Mouse (Mus musculus): ENCODE data around the gene Gpam. TPM values are rescaled to one million over a fixed set of nuclear protein-coding genes. Genes with fewer than 3 reads are reported as not detected.

The Gpam gene
- polyA plus RNA-seq, 1 experiment from 2014 or later = 21.7 TPM

GRCm38 (mm10) chr19:55119541-55119940 lies 7.5 kb downstream of the Gpam start:
- H3K9me3 ChIP-seq = no peaks in the 10 kb centered on the region
- no peaks in the 10 kb centered on the region for H3K27me3 ChIP-seq
- H3K4me1 ChIP-seq (replicated peaks) = peaks cover 32% of the 10 kb centered on the region
- H3K9ac ChIP-seq (replicated peaks) = no peak overlapping the region
- no peak overlapping the region for H3K4me2 ChIP-seq (replicated peaks)
- WGBS = 86% methylated on average over 2 of the region's 2 CpGs
- ATAC-seq = no peak
- no peak overlapping the region for H3K27ac ChIP-seq
- H3K4me3 ChIP-seq (replicated peaks) = no peak overlapping the region
- no peaks in the 10 kb centered on the region for H3K36me3 ChIP-seq

DNA sequence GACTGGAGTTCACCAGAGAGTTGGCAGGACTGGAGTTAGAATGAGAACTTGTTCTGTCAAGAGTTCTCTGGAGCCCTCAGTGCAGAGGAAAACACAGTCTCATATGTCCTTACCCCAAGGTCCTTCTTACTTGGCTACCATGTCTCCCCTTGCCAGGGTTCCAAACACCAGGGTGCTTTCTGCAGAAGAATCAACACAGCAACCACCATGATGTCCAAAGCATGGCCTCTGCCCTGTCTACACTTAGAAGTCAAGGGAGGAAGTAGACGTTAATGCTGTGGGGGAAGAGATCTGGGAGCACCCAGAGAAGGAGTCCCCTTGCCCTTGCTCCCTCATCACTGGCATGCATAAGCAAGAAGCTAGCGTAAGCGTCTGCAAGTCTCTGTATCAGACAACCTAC lies 9.0 kb downstream of the Gpam start:
- peaks cover 23% of the 10 kb centered on the region for H3K4me1 ChIP-seq (replicated peaks)
- H3K4me2 ChIP-seq (replicated peaks) = no peak overlapping the region
- no peaks in the 10 kb centered on the region for H3K36me3 ChIP-seq
- H3K9ac ChIP-seq (replicated peaks) = no peak overlapping the region
- no peak for ATAC-seq
- H3K9me3 ChIP-seq = no peaks in the 10 kb centered on the region
- no peaks in the 10 kb centered on the region for H3K27me3 ChIP-seq
- 98% methylated on average over 3 of the region's 3 CpGs for WGBS
- H3K4me3 ChIP-seq (replicated peaks) = no peak overlapping the region
- no peak overlapping the region for H3K27ac ChIP-seq

- peaks cover 15% of the 10 kb centered on the region for H3K4me1 ChIP-seq (replicated peaks)
- no peaks in the 10 kb centered on the region for H3K27me3 ChIP-seq
- H3K9ac ChIP-seq (replicated peaks) = no peak overlapping the region
- no peak overlapping the region for H3K4me3 ChIP-seq (replicated peaks)
- no peak for ATAC-seq
- no peaks in the 10 kb centered on the region for H3K36me3 ChIP-seq
- H3K4me2 ChIP-seq (replicated peaks) = no peak overlapping the region
- 53% methylated on average over 6 of the region's 6 CpGs for WGBS
- no peak overlapping the region for H3K27ac ChIP-seq
- no peaks in the 10 kb centered on the region for H3K9me3 ChIP-seq
Observed at GRCm38 (mm10) chr19:55117059-55117815, 9.8 kb downstream of the Gpam start.

DNA sequence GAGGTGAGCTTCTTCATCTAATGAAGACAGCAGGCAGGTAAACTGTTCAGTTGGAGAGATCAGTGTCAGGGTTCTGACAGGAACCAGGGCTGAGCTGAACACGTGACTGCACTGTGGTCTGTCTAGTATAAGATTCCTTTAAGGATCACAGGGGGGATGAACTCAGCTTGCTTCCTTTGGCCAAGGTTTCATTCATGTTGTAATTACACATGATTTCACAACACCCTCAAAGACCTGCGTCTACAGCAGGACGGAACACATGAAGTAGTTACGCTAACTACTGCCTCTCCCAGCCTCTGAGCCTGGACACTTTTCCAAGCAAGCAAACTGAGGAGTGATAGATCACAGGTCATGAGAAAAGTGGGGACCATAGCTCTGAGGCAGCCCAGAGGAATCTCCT lies 11.5 kb downstream of the Gpam start:
- Histone ChIP-seq H3K4me2 (replicated peaks) (no peak overlapping the region), H3K4me3 (replicated peaks) (no peak overlapping the region), H3K27me3 (no peaks in the 10 kb centered on the region), H3K9me3 (no peaks in the 10 kb centered on the region), H3K36me3 (no peaks in the 10 kb centered on the region), H3K27ac (no peak overlapping the region), H3K9ac (replicated peaks) (no peak overlapping the region), H3K4me1 (replicated peaks) (peaks cover 6% of the 10 kb centered on the region)
- no peak for ATAC-seq
- 91% methylated on average over 4 of the region's 4 CpGs for WGBS

DNA sequence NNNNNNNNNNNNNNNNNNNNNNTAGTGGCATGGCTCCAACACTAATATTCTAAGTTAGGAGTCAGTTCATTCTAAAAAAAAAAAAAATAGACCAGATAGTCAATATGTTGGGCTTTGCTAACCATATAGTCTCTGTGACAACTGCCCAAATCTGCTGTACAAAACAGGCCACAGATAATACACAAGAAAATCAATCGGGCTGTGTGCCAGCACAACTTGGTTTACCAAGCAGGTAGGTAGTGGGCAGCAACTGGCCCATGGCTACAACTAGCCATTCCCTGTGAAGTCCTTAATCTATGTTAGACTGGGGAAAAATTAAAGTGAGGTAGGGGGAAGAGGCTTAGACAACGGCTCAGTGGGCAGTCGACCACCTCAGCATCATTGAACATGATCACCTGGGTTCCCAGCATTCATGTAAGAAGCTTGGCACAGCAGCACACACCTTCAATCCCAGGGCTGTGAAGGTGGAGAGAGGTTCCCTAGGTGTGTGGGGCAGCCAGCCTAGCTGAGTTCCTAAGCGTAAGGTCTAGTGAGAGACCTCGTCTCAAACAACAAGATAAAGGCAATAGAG lies 12.1 kb downstream of the Gpam start:
- H3K4me2 ChIP-seq (replicated peaks) = no peak overlapping the region
- no peak overlapping the region for H3K4me3 ChIP-seq (replicated peaks)
- no peaks in the 10 kb centered on the region for H3K36me3 ChIP-seq
- no peaks in the 10 kb centered on the region for H3K27me3 ChIP-seq
- no peak overlapping the region for H3K9ac ChIP-seq (replicated peaks)
- no peaks in the 10 kb centered on the region for H3K9me3 ChIP-seq
- no peak for ATAC-seq
- no peak overlapping the region for H3K27ac ChIP-seq
- H3K4me1 ChIP-seq (replicated peaks) = no peaks in the 10 kb centered on the region
- WGBS = 90% methylated on average over 5 of the region's 5 CpGs

GRCm38 (mm10) chr19:55107896-55108295 lies 19.1 kb downstream of the Gpam start:
- Histone ChIP-seq H3K4me3 (replicated peaks) (no peak overlapping the region), H3K9me3 (no peaks in the 10 kb centered on the region), H3K27ac (no peak overlapping the region), H3K36me3 (no peaks in the 10 kb centered on the region), H3K4me1 (replicated peaks) (peaks cover 6% of the 10 kb centered on the region), H3K27me3 (no peaks in the 10 kb centered on the region), H3K9ac (replicated peaks) (no peak overlapping the region), H3K4me2 (replicated peaks) (no peak overlapping the region)
- WGBS = 81% methylated on average over 3 of the region's 3 CpGs
- no peak for ATAC-seq

- Histone ChIP-seq H3K4me3 (replicated peaks) (no peak overlapping the region), H3K9ac (replicated peaks) (no peak overlapping the region), H3K9me3 (no peaks in the 10 kb centered on the region), H3K4me2 (replicated peaks) (no peak overlapping the region), H3K27ac (no peak overlapping the region), H3K36me3 (no peaks in the 10 kb centered on the region), H3K27me3 (no peaks in the 10 kb centered on the region), H3K4me1 (replicated peaks) (peaks cover 10% of the 10 kb centered on the region)
- no peak for ATAC-seq
- 89% methylated on average over 3 of the region's 3 CpGs for WGBS
Observed at GRCm38 (mm10) chr19:55105969-55106368, 21.1 kb downstream of the Gpam start.

DNA sequence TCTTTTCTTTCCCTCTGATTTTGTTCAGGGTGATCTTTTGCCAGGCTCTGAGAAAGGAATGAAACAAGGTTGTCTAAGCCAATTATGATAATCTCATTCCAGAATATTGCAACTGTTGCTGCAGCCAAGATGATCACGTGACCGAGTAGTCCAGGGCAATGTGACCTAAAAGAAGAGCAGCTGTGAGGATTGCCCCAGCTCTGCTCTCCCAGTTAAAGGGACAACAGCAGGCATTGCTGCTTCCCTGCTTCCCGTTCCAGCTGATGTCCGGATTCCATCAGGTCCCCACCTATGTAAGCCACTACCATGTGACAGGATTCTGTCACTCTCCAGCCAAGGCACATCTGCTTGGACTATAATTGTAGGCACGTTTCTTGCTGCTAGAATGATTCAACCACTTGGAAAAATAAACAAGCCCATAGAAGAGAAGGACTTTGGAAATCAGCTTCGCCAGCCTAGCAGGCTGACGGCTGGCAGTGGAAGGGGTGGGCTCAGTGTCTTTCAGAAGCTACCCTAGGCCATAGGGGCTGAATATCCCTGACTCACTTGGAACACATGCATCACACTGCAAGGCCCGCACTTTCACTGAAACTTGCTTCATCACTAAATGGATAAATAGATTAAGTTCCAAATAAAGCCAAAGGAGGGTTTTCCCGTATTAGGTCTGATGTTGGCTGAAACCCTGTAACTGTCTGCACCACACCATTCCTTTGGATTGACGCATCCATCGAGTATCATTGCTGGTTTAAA lies 23.8 kb downstream of the Gpam start:
- Histone ChIP-seq H3K36me3 (no peaks in the 10 kb centered on the region), H3K9me3 (no peaks in the 10 kb centered on the region), H3K27me3 (no peaks in the 10 kb centered on the region), H3K4me3 (replicated peaks) (0 out of 2 replicates have a peak overlapping the region, but pooled peaks have one; percentile 3), H3K4me2 (replicated peaks) (peak overlapping the region; percentile 25), H3K9ac (replicated peaks) (no peak overlapping the region), H3K27ac (0 out of 2 replicates have a peak overlapping the region, but pooled peaks have one; percentile 16), H3K4me1 (replicated peaks) (peaks cover 25% of the 10 kb centered on the region)
- WGBS = 52% methylated on average over 11 of the region's 11 CpGs
- ATAC-seq = no peak

DNA sequence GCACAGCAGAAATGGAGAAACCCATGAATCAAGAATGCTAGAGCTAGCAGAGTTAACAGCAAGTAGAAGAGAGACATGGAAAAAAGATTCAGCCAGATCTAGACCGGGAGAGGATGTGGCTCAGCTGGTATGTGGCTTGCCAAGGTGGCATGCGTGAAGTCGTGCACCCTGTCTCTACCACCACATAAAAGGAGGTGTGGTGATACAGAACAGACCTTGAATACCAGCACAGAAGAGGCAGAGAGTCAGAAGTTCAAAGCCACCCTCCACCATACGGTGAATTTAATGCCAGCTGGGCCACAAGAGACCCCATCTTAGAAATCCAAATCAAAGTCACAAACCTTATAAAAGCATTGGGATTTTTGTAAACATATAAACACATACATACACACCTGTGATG lies 25.4 kb downstream of the Gpam start:
- no peaks in the 10 kb centered on the region for H3K36me3 ChIP-seq
- no peak overlapping the region; the same call in 1 of the 2 replicates for H3K4me2 ChIP-seq (replicated peaks)
- no peak for ATAC-seq
- H3K9me3 ChIP-seq = no peaks in the 10 kb centered on the region
- H3K9ac ChIP-seq (replicated peaks) = no peak overlapping the region
- H3K27me3 ChIP-seq = no peaks in the 10 kb centered on the region
- H3K4me3 ChIP-seq (replicated peaks) = no peak overlapping the region
- no peak overlapping the region for H3K27ac ChIP-seq
- WGBS = 88% methylated on average over 4 of the region's 4 CpGs
- peaks cover 28% of the 10 kb centered on the region for H3K4me1 ChIP-seq (replicated peaks)

- Histone ChIP-seq H3K9ac (replicated peaks) (peak overlapping the region; percentile 91), H3K9me3 (no peaks in the 10 kb centered on the region), H3K4me3 (replicated peaks) (peak overlapping the region; percentile 96), H3K27me3 (no peaks in the 10 kb centered on the region), H3K4me2 (replicated peaks) (peak overlapping the region; percentile 99), H3K4me1 (replicated peaks) (peaks cover 28% of the 10 kb centered on the region), H3K27ac (peak overlapping the region; percentile 85; the same call in 1 of the 2 replicates), H3K36me3 (peaks cover 7% of the 10 kb centered on the region)
- WGBS = 71% methylated on average over 2 of the region's 2 CpGs
- ATAC-seq = no peak
Observed at GRCm38 (mm10) chr19:55100227-55101140, 26.6 kb downstream of the Gpam start.

Measured in midbrain, embryonic 13.5 days (tissue).